Mouse (Mus musculus): ENCODE data around the gene Vsir.

Gene Vsir

GRCm38 (mm10) chr10:60390177-60390903, 43.7 kb downstream of the Vsir start:
- no peak for DNase-seq

- no peak for DNase-seq
These were observed 44.3 kb downstream of the Vsir start for GRCm38 (mm10) chr10:60390904-60391420.

- no peak for DNase-seq
These were observed 45.0 kb downstream of the Vsir start for GRCm38 (mm10) chr10:60391661-60392060.

- no peak for DNase-seq
These were observed 48.3 kb downstream of the Vsir start for GRCm38 (mm10) chr10:60394936-60395335.

DNA sequence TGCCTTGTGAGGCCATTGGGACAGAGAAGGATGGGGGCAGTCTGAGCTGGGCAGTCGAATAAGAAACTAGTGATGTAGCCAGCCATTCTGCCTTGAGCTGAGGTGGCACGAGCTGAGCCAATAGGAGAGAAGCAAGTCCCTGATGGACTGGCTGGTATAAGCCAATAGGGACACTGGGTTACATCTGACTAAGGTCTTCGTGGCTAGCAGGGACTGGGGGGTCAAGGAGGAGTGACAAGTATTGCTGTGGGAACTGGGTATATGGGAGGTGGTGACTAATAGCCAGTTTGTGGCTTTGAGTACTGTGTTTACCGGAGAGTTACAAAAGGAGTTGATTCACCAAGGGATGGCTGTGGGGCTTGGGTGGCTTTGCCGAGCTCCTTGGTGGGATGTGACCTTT, 49.0 kb downstream of the Vsir start:
- DNase-seq = no peak

- DNase-seq = no peak
These were observed 51.6 kb downstream of the Vsir start for GRCm38 (mm10) chr10:60398051-60398814.

DNA sequence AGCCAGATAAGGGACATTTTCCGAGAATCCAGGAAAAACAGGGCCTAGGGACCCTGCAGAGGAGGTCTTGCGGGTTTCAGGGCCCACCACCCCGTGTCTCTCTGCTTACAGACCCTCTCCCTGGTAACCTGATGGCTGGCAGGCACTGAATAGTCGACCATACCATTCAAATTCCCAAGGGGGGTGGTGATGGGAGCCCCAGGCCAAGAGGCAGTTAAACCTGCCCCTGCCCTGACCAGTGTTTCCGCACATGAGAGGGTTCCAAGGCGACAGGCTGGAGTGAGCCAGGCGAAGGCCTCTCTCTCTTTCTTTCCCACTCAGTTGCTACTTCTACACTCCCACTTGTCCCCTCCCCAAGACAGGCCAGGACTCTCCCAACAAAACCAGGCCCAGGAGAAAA, 52.8 kb downstream of the Vsir start, which contains the start of gene Gm17455:
TSS of gene Gm17455 (plus strand) at position 278 of the 400 bp plus-strand sequence.
- DNase-seq = no peak

DNA sequence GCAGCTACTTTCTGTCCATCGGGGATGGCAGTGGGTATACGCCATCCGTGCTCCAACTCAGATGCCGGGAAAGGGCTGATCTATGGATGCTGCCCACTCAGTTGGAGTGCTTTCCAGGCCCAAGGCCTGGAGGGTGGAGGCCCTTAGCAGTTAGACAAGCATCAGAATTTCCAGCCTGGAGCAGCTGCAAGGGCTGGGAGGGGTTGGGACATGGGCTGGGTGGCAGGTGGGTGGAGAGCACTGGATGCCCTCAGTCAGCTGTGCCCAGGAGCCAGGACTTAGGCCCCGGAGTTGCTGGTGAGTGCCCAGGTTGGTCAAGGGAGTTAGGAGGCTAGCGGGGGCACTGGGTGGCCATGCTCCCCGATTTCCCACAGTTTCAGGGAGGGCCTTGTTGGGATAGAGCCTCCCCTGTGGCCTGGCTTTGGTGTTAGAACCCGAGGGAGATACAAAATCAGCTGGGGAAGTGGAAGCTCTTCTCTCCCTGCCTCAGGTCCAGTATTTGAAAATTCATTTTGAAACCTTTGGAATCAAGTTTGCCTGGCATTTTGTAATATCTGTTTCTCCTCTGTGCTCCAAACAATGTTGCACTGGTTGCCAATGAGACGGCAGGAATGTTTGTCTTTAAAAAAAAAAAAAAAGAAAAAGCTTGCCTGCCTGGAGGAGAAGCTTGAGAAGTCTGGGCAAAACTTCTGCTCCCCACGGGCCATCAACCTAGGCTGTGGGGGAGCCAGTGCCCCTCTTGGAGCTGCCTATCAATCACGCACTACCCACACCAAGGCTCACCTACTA, 54.0 kb downstream of the Vsir start:
- DNase-seq = no peak

- peak; percentile 43 for DNase-seq
These were observed 59.0 kb downstream of the Vsir start for GRCm38 (mm10) chr10:60405460-60406177.

DNA sequence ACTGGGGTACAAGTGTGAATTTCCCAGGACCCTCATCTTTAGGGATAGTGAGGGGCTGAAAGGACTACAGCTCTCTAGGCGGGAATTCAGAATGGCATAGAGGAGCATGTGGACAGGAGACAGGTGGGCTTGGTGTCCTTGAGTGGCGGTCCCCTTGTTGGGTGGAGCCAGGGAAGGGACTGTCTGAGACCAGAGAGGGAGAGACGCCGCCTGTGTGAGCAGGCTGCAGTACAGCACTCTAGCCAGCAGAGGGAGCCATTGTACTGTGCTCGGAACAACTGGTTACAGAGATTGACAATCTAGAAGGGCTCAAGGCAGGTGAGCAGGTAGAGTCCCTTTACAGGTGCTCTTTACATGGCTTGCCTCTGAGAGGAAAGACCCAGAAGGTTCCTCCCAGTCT, 61.2 kb downstream of the Vsir start:
- DNase-seq = peak; percentile 29

DNA sequence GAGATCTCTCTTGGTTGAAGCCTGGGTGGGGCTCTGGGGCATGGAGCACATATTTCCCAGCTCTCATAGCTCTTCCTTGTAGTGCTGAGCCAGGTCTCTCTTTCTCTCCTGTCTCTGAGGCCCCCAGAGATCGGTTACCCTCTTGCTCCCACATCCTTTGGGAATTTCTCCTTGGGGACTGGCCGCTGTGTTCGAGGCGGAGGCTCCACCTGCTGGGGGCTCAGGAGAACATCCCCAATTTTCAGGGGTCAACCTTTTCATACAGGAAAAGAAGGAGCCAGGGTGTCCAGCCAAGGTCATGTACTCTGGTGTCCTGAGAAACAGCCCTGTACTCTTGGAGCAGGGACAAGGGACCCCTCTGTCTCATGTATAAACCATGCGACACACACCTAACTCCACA, 65.1 kb downstream of the Vsir start:
- no peak for DNase-seq

GRCm38 (mm10) chr10:60413756-60414155, 67.1 kb downstream of the Vsir start:
- DNase-seq = no peak

DNA sequence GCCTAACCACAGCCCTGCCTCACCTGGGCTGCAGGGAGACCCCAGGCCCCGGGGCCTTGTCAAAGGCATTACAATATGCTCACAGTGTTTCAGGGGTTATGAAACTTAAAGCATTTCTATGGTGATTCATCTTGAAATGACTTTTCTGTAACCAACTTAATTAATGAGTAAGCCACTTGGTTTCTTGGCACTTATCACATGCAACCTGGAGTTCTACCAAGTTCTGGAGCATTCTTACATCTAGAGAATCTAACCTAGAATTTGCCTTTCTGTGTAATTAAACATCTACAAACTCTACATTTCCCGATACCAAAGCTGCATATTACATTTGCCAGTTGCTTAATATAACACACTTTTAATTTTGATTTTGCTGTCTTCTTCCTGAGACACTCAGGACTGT, 70.4 kb downstream of the Vsir start:
- DNase-seq = no peak

GRCm38 (mm10) chr10:60418137-60418536, 71.5 kb downstream of the Vsir start:
- DNase-seq = peak; percentile 37

- DNase-seq = no peak
These were observed 73.0 kb downstream of the Vsir start for GRCm38 (mm10) chr10:60419624-60420023.
